Mouse (Mus musculus) thymus, adult 2 months (tissue): ENCODE results near the gene Nfil3. TPM values are rescaled to one million over a fixed set of nuclear protein-coding genes. Genes with fewer than 3 reads are reported as not detected.
A peak's percentile ranks its signal among the peaks of the same experiment; 100 is the strongest.

Source experiments
- DNase-seq: peaks from one replicate; pipeline ENCODE4 v3.0.0; 2021
- H3K27ac ChIP-seq: fragments of 200-500 bp; 2 replicates; pipeline ENCODE4 v1.5.1; 2012; ENCODE audit warnings: low read length, control low read depth; ENCODE audit not compliant: control insufficient read depth, insufficient read depth
- H3K27me3 ChIP-seq: fragments of 200-500 bp; 2 replicates; pipeline ENCODE4 v1.6.1; 2012; ENCODE audit warnings: mild to moderate bottlenecking, low read length, moderate library complexity, mixed read lengths; ENCODE audit not compliant: control insufficient read depth, insufficient read depth
- H3K36me3 ChIP-seq: fragments of 200-500 bp; 2 replicates; pipeline ENCODE4 v1.6.1; 2012; ENCODE audit warnings: mild to moderate bottlenecking, low read length, moderate library complexity; ENCODE audit not compliant: control insufficient read depth, insufficient read depth
- H3K4me1 ChIP-seq: fragments of 200-500 bp; replicated peaks from 2 replicates; pipeline ENCODE4 v1.6.1; 2012; ENCODE audit warnings: low read length; ENCODE audit not compliant: control insufficient read depth, insufficient read depth
- H3K4me3 ChIP-seq: fragments of 200-500 bp; 2 replicates; pipeline ENCODE4 v1.5.1; 2012; ENCODE audit warnings: mild to moderate bottlenecking, low read length, control low read depth, moderate library complexity; ENCODE audit not compliant: control insufficient read depth, insufficient read depth
- CTCF ChIP-seq: fragments of 200-500 bp; IDR thresholded peaks from 2 replicates; pipeline ENCODE4 v1.5.1; 2012; ENCODE audit warnings: mild to moderate bottlenecking, control low read depth, low read length, moderate library complexity, borderline replicate concordance; ENCODE audit not compliant: control insufficient read depth, poor library complexity, insufficient read depth; ENCODE audit errors: extremely low read depth
- POLR2A ChIP-seq: fragments of 200-500 bp; IDR thresholded peaks from 2 replicates; pipeline ENCODE4 v1.6.1; 2012; ENCODE audit warnings: mild to moderate bottlenecking, low read length, control low read depth, moderate library complexity; ENCODE audit not compliant: control insufficient read depth, poor library complexity, insufficient read depth; ENCODE audit errors: extremely low read depth
- WGBS: fragments of 180-500 bp; shearing (Covaris S2); methylation state at CpG from one replicate; pipeline ENCODE4 v1.1.7; 2018; 5-methylcytosine and 5-hydroxymethylcytosine counted together
- polyA plus RNA-seq: library from polyadenylated mRNA; depleted of rRNA; stranded (reverse); fragments of >200 nt; gene quantifications from 2 replicates; pipeline ENCODE4 v1.2.3, GENCODE M21; 2012; rRNA removed

Gene Nfil3
- polyA plus RNA-seq = 2.5 and 2.9 TPM in 2 replicates

DNA sequence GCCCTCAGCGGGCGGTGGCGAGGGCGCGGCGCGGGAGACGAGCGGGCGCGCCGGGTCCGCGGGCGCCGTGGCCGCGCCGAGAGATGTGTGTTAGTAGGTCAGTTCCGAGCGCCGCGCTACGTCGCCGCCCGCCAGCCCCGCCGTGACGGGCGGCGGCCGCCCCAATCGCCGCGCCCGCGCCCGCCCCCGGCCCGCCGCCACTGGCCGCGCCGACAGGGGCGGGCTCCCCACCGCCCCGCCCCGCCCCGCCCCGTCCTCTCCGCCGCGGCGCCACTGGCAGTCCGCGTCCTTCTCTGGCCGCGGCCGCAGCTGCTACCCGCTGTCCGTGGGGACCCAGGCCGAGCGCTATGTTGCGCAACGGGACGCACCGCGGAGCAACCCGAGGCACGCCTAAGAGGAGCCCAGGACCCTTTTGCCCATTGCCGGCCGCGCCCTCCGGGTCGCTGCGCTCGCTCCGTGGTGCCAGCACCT lies at the start of gene Nfil3:
Gene Nfil3, minus strand, starts transcription at position 123 of the 471 bp plus-strand sequence.
- Histone ChIP-seq H3K27ac (no peak within 1 kb of the TSS), H3K27me3 (peaks cover 15% of the 10 kb centered on the region), H3K36me3 (no peaks in the 10 kb centered on the region), H3K4me1 (peaks cover 22% of the 10 kb centered on the region), H3K4me3 (peak within 1 kb of the TSS; percentile 96)
- WGBS = under 1% methylated on average over 79 of the region's 79 CpGs
- peak; percentile 63 for DNase-seq
- no peak for TF ChIP-seq CTCF
- no peak for TF ChIP-seq POLR2A

GRCm38 (mm10) chr13:53024285-53024684 lies 43.4 kb upstream of the Nfil3 start:
- WGBS = 32% methylated on average over 6 of the region's 6 CpGs
- H3K4me1 ChIP-seq = no peaks in the 10 kb centered on the region
- no peak overlapping the region for H3K4me3 ChIP-seq
- no peak overlapping the region for H3K27ac ChIP-seq
- H3K27me3 ChIP-seq = no peaks in the 10 kb centered on the region
- no peak for DNase-seq
- H3K36me3 ChIP-seq = no peaks in the 10 kb centered on the region
- TF ChIP-seq CTCF (no peak), POLR2A (no peak)

DNA sequence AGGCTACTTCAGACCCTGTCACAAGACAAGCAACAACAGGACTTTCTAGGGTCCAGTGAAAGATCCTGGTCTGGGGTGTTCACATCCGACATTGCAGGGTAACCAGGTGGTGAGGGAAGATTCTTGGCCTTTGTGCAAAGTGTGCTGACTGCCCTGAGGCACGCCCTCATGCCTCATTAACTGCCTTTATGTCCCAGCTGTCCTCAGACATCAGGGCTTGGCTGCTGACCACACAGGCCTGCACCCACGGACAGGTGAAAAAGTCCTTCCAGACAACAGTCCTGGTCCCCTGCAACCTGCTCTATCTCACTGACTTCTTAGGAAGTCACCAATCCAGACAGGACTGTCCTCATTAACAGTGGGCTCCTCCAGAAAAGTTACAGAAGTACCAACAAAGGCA lies 39.4 kb upstream of the Nfil3 start:
- H3K27me3 ChIP-seq = no peaks in the 10 kb centered on the region
- H3K36me3 ChIP-seq = no peaks in the 10 kb centered on the region
- WGBS = 88% methylated on average over 3 of the region's 3 CpGs
- no peak for TF ChIP-seq POLR2A
- TF ChIP-seq CTCF = no peak
- H3K4me3 ChIP-seq = no peak overlapping the region
- no peaks in the 10 kb centered on the region for H3K4me1 ChIP-seq
- no peak overlapping the region for H3K27ac ChIP-seq
- DNase-seq = no peak

DNA sequence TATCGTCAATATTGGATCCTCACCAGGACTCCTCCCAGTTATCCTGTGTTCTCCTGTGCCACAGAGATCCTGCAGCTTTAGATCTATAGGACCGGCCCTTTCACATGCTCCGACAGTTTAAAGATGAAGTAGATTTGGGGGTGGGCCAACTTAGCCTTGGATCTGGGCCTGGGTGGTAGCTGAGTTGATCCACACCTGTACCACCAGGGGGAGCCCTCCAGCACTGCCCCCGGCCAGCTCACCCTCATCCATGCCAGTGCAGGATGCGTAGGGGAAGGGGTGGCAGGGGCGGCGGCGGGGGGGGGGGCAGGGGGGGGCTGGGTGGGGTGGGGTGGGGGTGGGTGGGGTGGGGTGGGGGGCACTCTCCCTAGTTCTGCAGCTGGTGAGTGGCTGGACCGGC lies 38.7 kb upstream of the Nfil3 start:
- DNase-seq = peak; percentile 49
- H3K4me3 ChIP-seq = no peak overlapping the region
- H3K27ac ChIP-seq = no peak overlapping the region
- TF ChIP-seq POLR2A = no peak
- peak; percentile 80; the same call in 1 of the 2 replicates for TF ChIP-seq CTCF
- 63% methylated on average over 9 of the region's 9 CpGs for WGBS
- H3K4me1 ChIP-seq = no peaks in the 10 kb centered on the region
- H3K27me3 ChIP-seq = no peaks in the 10 kb centered on the region
- no peaks in the 10 kb centered on the region for H3K36me3 ChIP-seq

DNA sequence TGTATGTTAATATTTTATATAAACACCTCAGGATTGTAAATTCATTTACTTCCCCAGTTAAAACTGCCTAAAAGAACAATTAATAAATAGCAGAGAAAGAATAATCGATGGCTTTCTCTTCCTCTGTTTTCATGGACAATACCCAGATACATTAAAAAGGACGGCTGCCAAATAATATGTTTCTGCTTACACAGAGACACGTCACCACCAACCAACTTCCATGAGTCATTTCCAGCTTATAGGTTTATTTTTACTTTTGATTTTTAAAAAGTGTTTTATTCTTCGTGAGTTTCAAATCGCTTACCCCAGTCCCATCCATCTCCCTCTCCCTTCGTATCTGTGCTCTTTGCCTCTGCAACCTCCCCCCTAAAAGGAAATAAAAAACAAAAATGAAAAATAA lies 38.1 kb upstream of the Nfil3 start:
- H3K4me1 ChIP-seq = no peaks in the 10 kb centered on the region
- no peak overlapping the region for H3K4me3 ChIP-seq
- WGBS = 94% methylated on average over 6 of the region's 6 CpGs
- no peak for DNase-seq
- no peaks in the 10 kb centered on the region for H3K27me3 ChIP-seq
- TF ChIP-seq CTCF (no peak), POLR2A (no peak)
- H3K36me3 ChIP-seq = no peaks in the 10 kb centered on the region
- no peak overlapping the region for H3K27ac ChIP-seq

DNA sequence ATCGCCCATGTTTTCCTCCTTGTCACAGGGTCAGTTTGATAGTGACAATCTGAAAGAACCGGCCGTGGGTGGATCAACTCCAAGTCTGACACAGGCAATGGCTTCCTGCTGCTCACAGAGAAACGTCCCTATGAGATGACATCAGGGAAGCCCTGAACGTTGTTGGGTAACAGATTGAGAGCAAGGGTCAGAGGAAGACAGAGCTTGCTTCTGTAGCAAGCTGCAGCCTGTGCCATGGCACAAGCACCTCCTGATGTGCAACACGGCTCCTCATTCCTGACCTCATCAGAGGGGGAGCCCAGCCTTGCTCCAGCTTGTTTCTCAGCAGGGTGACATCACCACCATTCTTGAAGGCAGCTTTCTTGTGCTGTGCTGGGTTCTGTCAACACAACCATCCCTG lies 37.1 kb upstream of the Nfil3 start:
- Histone ChIP-seq H3K27me3 (no peaks in the 10 kb centered on the region), H3K27ac (no peak overlapping the region), H3K4me1 (no peaks in the 10 kb centered on the region), H3K4me3 (no peak overlapping the region), H3K36me3 (no peaks in the 10 kb centered on the region)
- TF ChIP-seq POLR2A = no peak
- TF ChIP-seq CTCF = no peak
- 71% methylated on average over 6 of the region's 6 CpGs for WGBS
- DNase-seq = no peak

DNA sequence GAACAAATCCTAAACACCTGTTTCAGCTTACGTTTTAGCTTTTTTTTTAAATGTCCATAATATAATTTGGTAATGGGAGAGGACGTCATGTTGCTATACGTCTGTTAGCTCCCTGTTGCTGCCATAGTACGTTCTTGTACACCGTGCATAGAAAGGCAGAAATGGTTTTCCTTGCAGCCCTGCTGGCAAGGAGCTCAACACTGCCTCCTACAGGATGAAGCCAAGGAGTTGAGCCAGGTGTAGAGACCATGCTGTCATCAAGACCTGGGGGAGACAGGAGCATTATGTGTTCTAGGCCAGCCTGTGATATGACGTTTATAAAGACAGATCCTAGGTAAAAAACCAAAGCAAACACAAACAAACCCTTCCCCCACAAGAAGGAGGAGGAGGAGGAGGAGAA lies 36.2 kb upstream of the Nfil3 start:
- Histone ChIP-seq H3K27ac (no peak overlapping the region), H3K4me3 (no peak overlapping the region), H3K27me3 (no peaks in the 10 kb centered on the region), H3K4me1 (no peaks in the 10 kb centered on the region), H3K36me3 (no peaks in the 10 kb centered on the region)
- WGBS = 78% methylated on average over 6 of the region's 6 CpGs
- no peak for TF ChIP-seq POLR2A
- TF ChIP-seq CTCF = no peak
- DNase-seq = peak; percentile 9

- H3K4me3 ChIP-seq = no peak overlapping the region
- TF ChIP-seq POLR2A (no peak), CTCF (no peak)
- WGBS = 88% methylated on average over 12 of the region's 12 CpGs
- no peaks in the 10 kb centered on the region for H3K4me1 ChIP-seq
- H3K27ac ChIP-seq = no peak overlapping the region
- no peaks in the 10 kb centered on the region for H3K36me3 ChIP-seq
- DNase-seq = no peak
- H3K27me3 ChIP-seq = no peaks in the 10 kb centered on the region
Observed at GRCm38 (mm10) chr13:53011426-53011825, 30.6 kb upstream of the Nfil3 start.
